Mouse (Mus musculus): Measurements from ENCODE around the gene Slc15a3. TPM values are rescaled to one million over a fixed set of nuclear protein-coding genes. Genes with fewer than 3 reads are reported as not detected.
A peak's percentile ranks its signal among the peaks of the same experiment; 100 is the strongest.

Slc15a3 gene
- 0.50 and 0.83 TPM in 2 replicates for polyA plus RNA-seq (2015; fragmentation: Nextera tagmentation; extraction: Ambion mirVana)

GRCm38 (mm10) chr19:10839010-10839892 lies at the start of gene Slc15a3:
Gene Slc15a3 (plus strand): TSS chr19:10839727.
- Histone ChIP-seq H3K4me1 (replicated peaks; ENCODE audit: control insufficient read depth, insufficient read depth, low read length) (no peaks in the 10 kb centered on the region), H3K4me2 (ENCODE audit: low read depth, low read length) (no peak within 1 kb of the TSS), H3K4me3 (ENCODE audit: low read length) (no peak within 1 kb of the TSS), H3K9me3 (ENCODE audit: control insufficient read depth, low read length) (no peaks in the 10 kb centered on the region), H3K27ac (ENCODE audit: low read length) (no peak within 1 kb of the TSS), H3K9ac (ENCODE audit: low read length) (no peak within 1 kb of the TSS), H3K27me3 (ENCODE audit: control insufficient read depth, insufficient read depth, low read depth, low read length) (no peaks in the 10 kb centered on the region), H3K36me3 (ENCODE audit: control insufficient read depth, insufficient read depth, low read length) (no peaks in the 10 kb centered on the region)
- WGBS = 74% methylated on average over 15 of the region's 15 CpGs
- no peak for ATAC-seq (ENCODE audit: low read depth)

DNA sequence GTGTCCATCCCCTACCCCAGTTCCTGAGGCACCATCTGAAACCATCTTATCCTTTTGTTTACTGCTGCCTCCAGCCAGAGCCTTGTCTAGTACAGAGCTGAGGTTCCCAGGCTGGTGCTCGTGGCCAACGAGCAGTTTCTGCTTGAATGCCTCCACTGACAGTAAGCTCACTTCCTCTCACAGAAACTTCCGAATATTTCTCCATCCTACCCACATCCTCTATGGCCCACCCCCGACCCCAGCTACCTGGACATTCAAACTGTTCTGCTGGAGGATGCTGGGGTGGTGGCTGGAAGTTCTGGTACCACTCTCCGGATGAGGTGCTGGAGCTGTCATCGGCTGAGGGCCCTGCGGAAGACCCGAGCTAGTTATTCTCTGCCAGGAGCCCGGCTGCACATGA lies 49.2 kb upstream of the Slc15a3 start:
- WGBS = 71% methylated on average over 9 of the region's 9 CpGs
- Histone ChIP-seq H3K9ac (ENCODE audit: low read length) (no peak overlapping the region), H3K27me3 (ENCODE audit: control insufficient read depth, insufficient read depth, low read depth, low read length) (no peaks in the 10 kb centered on the region), H3K9me3 (ENCODE audit: control insufficient read depth, low read length) (no peaks in the 10 kb centered on the region), H3K4me3 (ENCODE audit: low read length) (no peak overlapping the region), H3K4me2 (ENCODE audit: low read depth, low read length) (no peak overlapping the region), H3K36me3 (ENCODE audit: control insufficient read depth, insufficient read depth, low read length) (no peaks in the 10 kb centered on the region), H3K27ac (ENCODE audit: low read length) (no peak overlapping the region), H3K4me1 (replicated peaks; ENCODE audit: control insufficient read depth, insufficient read depth, low read length) (peaks cover 7% of the 10 kb centered on the region)
- no peak for ATAC-seq (ENCODE audit: low read depth)

GRCm38 (mm10) chr19:10793044-10793443 lies 46.5 kb upstream of the Slc15a3 start:
- Histone ChIP-seq H3K36me3 (ENCODE audit: control insufficient read depth, insufficient read depth, low read length) (no peaks in the 10 kb centered on the region), H3K9me3 (ENCODE audit: control insufficient read depth, low read length) (no peaks in the 10 kb centered on the region), H3K4me3 (ENCODE audit: low read length) (no peak overlapping the region), H3K27me3 (ENCODE audit: control insufficient read depth, insufficient read depth, low read depth, low read length) (no peaks in the 10 kb centered on the region), H3K4me2 (ENCODE audit: low read depth, low read length) (no peak overlapping the region), H3K27ac (ENCODE audit: low read length) (no peak overlapping the region), H3K4me1 (replicated peaks; ENCODE audit: control insufficient read depth, insufficient read depth, low read length) (peaks cover 7% of the 10 kb centered on the region), H3K9ac (ENCODE audit: low read length) (no peak overlapping the region)
- 50% methylated on average over 3 of the region's 3 CpGs for WGBS
- no peak for ATAC-seq (ENCODE audit: low read depth)

DNA sequence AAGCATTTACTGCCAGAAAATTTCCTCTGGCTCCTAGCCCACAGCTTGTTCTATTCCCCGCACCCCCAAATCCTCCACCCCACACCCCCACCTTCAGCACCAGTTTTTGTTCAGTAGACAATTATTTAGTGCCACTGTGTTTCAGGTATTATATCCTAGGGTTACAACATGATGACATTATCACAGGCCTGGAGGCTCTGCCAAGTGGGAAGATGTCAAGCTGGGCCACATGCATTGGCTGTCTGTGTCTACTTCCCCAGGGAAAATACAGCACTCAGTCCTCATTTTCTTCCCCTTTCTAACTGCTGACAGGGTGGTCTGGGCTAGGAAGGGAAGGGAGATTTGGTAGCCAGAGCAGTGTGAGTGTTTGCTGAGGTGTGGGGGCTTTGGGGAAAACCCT lies 44.6 kb upstream of the Slc15a3 start:
- no peak for ATAC-seq (ENCODE audit: low read depth)
- Histone ChIP-seq H3K4me3 (ENCODE audit: low read length) (no peak overlapping the region), H3K9me3 (ENCODE audit: control insufficient read depth, low read length) (no peaks in the 10 kb centered on the region), H3K27me3 (ENCODE audit: control insufficient read depth, insufficient read depth, low read depth, low read length) (no peaks in the 10 kb centered on the region), H3K36me3 (ENCODE audit: control insufficient read depth, insufficient read depth, low read length) (no peaks in the 10 kb centered on the region), H3K9ac (ENCODE audit: low read length) (no peak overlapping the region), H3K4me1 (replicated peaks; ENCODE audit: control insufficient read depth, insufficient read depth, low read length) (peaks cover 7% of the 10 kb centered on the region), H3K27ac (ENCODE audit: low read length) (no peak overlapping the region), H3K4me2 (ENCODE audit: low read depth, low read length) (no peak overlapping the region)
- 41% methylated on average over 1 of the region's 1 CpGs for WGBS

DNA sequence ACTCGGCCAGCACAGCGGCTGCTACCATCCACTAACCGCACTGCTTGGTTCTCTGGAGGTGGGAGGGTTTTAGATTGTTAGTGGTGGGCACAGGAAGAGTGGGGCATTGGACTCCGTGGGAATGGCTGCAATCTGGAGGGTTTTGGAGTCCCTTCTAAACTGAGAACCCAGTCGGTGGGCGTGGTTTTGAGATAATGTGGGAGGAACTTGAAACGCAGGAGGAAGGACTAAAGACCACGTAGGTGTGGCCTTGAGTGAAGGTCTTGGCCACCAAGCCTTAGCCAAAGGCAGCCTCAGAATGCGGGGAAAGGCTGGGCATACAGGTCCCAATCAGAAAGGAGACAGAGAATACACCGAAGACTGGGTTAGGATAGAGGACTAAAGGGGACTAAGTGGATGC lies 41.0 kb upstream of the Slc15a3 start:
- Histone ChIP-seq H3K9me3 (ENCODE audit: control insufficient read depth, low read length) (no peaks in the 10 kb centered on the region), H3K9ac (ENCODE audit: low read length) (no peak overlapping the region), H3K4me2 (ENCODE audit: low read depth, low read length) (no peak overlapping the region), H3K27ac (ENCODE audit: low read length) (no peak overlapping the region), H3K36me3 (ENCODE audit: control insufficient read depth, insufficient read depth, low read length) (no peaks in the 10 kb centered on the region), H3K27me3 (ENCODE audit: control insufficient read depth, insufficient read depth, low read depth, low read length) (no peaks in the 10 kb centered on the region), H3K4me3 (ENCODE audit: low read length) (no peak overlapping the region), H3K4me1 (replicated peaks; ENCODE audit: control insufficient read depth, insufficient read depth, low read length) (peaks cover 7% of the 10 kb centered on the region)
- ATAC-seq (ENCODE audit: low read depth) = 0 out of 2 replicates have a peak, but pooled peaks have one; percentile 10
- 58% methylated on average over 10 of the region's 10 CpGs for WGBS

DNA sequence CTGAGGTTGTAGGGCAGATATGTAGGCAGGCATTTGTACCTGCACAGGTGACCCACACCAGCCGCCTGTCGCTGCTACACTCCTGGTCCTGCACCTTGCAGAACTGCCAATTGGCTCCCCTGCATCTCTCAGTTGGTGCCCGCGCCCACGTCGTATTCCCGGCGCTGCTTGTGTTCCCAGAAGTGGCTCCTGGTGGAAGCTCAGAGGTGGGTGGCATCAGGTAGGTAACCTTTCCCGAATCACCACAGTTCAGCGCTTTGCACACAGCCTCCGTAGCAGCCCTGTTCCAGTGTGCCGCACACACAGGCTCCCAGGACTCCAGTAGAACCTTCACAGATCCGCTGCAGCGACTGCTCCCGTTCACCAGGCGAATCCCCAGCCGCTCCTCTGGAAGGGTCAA lies 40.4 kb upstream of the Slc15a3 start:
- no peaks in the 10 kb centered on the region for H3K27me3 ChIP-seq (ENCODE audit: control insufficient read depth, insufficient read depth, low read depth, low read length)
- H3K4me1 ChIP-seq (replicated peaks; ENCODE audit: control insufficient read depth, insufficient read depth, low read length) = peaks cover 7% of the 10 kb centered on the region
- WGBS = 92% methylated on average over 17 of the region's 17 CpGs
- no peak overlapping the region for H3K27ac ChIP-seq (ENCODE audit: low read length)
- H3K36me3 ChIP-seq (ENCODE audit: control insufficient read depth, insufficient read depth, low read length) = no peaks in the 10 kb centered on the region
- no peak overlapping the region for H3K4me3 ChIP-seq (ENCODE audit: low read length)
- H3K9ac ChIP-seq (ENCODE audit: low read length) = no peak overlapping the region
- H3K4me2 ChIP-seq (ENCODE audit: low read depth, low read length) = no peak overlapping the region
- no peak for ATAC-seq (ENCODE audit: low read depth)
- no peaks in the 10 kb centered on the region for H3K9me3 ChIP-seq (ENCODE audit: control insufficient read depth, low read length)

GRCm38 (mm10) chr19:10801070-10801469 lies 38.5 kb upstream of the Slc15a3 start:
- no peaks in the 10 kb centered on the region for H3K36me3 ChIP-seq (ENCODE audit: control insufficient read depth, insufficient read depth, low read length)
- no peaks in the 10 kb centered on the region for H3K4me1 ChIP-seq (replicated peaks; ENCODE audit: control insufficient read depth, insufficient read depth, low read length)
- no peak overlapping the region for H3K4me3 ChIP-seq (ENCODE audit: low read length)
- no peak overlapping the region for H3K9ac ChIP-seq (ENCODE audit: low read length)
- WGBS = 43% methylated on average over 6 of the region's 6 CpGs
- no peak overlapping the region for H3K27ac ChIP-seq (ENCODE audit: low read length)
- 0 out of 2 replicates have a peak, but pooled peaks have one; percentile 26 for ATAC-seq (ENCODE audit: low read depth)
- H3K9me3 ChIP-seq (ENCODE audit: control insufficient read depth, low read length) = no peaks in the 10 kb centered on the region
- no peaks in the 10 kb centered on the region for H3K27me3 ChIP-seq (ENCODE audit: control insufficient read depth, insufficient read depth, low read depth, low read length)
- no peak overlapping the region for H3K4me2 ChIP-seq (ENCODE audit: low read depth, low read length)

- ATAC-seq (ENCODE audit: low read depth) = no peak
- Histone ChIP-seq H3K4me1 (replicated peaks; ENCODE audit: control insufficient read depth, insufficient read depth, low read length) (no peaks in the 10 kb centered on the region), H3K36me3 (ENCODE audit: control insufficient read depth, insufficient read depth, low read length) (no peaks in the 10 kb centered on the region), H3K4me2 (ENCODE audit: low read depth, low read length) (no peak overlapping the region), H3K9me3 (ENCODE audit: control insufficient read depth, low read length) (no peaks in the 10 kb centered on the region), H3K27ac (ENCODE audit: low read length) (no peak overlapping the region), H3K4me3 (ENCODE audit: low read length) (no peak overlapping the region), H3K9ac (ENCODE audit: low read length) (no peak overlapping the region), H3K27me3 (ENCODE audit: control insufficient read depth, insufficient read depth, low read depth, low read length) (no peaks in the 10 kb centered on the region)
- 82% methylated on average over 6 of the region's 6 CpGs for WGBS
These were observed 37.6 kb upstream of the Slc15a3 start for GRCm38 (mm10) chr19:10801906-10802305.

DNA sequence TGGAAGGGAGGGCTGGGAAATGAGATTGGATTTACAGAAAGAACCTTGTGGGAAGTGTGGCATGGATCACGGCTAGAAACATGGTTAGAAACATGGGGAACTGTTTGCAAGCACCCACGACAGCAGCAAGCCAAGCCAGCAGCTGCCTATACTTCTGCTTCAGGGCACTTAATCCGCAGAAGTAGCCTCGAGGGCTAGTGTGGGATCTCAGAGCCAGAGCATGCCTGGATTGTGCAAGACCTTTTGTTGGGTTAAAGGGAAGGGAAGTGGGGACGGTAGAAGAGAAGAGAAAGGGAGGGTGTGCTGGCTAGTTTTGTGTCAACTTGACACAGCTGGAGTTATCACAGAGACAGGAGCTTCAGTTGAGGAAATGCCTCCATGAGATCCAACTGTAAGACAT lies 35.8 kb upstream of the Slc15a3 start:
- ATAC-seq (ENCODE audit: low read depth) = no peak
- H3K36me3 ChIP-seq (ENCODE audit: control insufficient read depth, insufficient read depth, low read length) = no peaks in the 10 kb centered on the region
- no peaks in the 10 kb centered on the region for H3K4me1 ChIP-seq (replicated peaks; ENCODE audit: control insufficient read depth, insufficient read depth, low read length)
- H3K27me3 ChIP-seq (ENCODE audit: control insufficient read depth, insufficient read depth, low read depth, low read length) = no peaks in the 10 kb centered on the region
- no peak overlapping the region for H3K27ac ChIP-seq (ENCODE audit: low read length)
- H3K9ac ChIP-seq (ENCODE audit: low read length) = no peak overlapping the region
- 56% methylated on average over 5 of the region's 5 CpGs for WGBS
- H3K4me2 ChIP-seq (ENCODE audit: low read depth, low read length) = no peak overlapping the region
- no peaks in the 10 kb centered on the region for H3K9me3 ChIP-seq (ENCODE audit: control insufficient read depth, low read length)
- H3K4me3 ChIP-seq (ENCODE audit: low read length) = no peak overlapping the region

Measured in lung, embryonic 16.5 days (tissue).